Mouse (Mus musculus): ENCODE data around the gene Tssk1.

Tssk1 gene

DNA sequence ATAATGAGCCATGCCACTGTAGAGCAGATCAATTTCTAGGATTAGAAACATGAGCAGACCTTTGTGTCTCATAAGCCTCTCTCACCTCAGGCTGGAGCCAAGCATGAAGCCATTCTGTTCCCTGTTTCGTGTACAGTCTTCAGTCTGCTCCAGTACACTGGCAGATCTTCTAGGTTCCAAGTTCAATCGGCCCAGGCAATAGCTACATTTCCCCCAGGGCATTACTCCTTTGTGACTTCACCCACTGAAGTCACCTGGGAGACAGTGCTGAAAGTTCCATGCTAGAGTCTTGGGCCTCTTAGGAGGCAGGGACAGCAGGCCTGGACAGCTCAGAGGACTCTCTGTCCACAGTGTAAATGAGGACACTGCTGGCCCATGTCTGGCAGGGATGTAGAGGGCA is at the start of gene Tssk1:
Gene Tssk1, plus strand, starts transcription at position 301 of the 400 bp plus-strand sequence.
- DNase-seq (ENCODE audit: low read depth, low spot score): no peak

DNA sequence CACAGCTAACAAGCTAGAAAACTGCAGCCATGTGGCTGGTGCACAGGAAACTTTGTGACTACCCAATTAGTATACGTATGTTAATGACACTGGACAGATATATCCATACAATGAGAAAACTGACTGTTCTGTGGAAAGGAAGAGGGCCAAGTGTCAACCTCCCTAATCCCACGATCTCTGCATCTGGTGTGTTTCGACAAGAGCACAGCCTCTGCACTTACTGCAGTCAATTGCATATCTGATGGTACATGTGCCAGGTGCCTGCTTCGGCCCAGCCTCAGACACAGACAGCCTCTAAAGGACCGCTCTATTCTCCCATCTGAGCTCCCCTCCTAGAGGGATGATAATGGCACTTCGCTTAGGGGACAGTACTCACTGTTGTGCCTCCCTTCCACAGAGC is 45.6 kb upstream of the Tssk1 start:
- DNase-seq (ENCODE audit: low read depth, low spot score): no peak

DNA sequence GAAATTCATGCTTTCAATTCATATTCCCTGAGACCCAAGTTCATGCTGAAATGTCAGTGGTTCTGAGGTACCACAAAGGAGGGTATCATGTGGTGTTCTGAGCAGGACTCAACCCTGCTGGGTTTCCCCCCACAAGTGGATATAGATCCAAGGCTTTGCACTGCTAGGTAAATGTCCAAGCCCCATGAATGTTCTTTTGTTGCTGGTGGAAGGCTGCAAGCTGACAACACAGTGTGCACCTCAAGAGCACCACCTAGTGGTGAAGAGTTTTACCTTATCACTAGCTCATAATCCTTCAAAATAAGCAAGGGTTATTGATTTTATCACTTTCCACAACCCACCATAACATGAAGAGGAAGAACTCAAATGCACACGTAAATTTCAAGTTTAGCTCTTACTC is 45.1 kb upstream of the Tssk1 start:
- DNase-seq (ENCODE audit: low read depth, low spot score): no peak

DNA sequence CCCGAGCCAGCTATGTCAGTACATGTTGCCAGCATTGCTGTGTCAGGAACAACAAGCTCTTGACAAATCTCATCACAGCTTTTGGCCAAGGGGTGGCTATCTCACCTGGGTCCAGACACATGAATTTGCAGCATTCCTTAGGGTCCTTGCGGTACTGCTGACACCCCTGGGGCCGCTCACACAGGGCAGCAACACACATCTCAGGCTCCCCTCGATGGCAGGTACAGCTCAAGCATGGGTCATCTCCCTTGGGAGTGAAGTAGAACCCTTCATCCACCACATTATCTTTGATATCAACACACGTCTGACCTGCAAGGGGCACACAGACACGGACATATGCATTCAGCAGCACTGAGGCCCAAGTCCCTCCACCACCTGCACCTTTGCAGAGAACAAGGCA is 44.5 kb upstream of the Tssk1 start:
- DNase-seq (ENCODE audit: low read depth, low spot score): no peak

DNA sequence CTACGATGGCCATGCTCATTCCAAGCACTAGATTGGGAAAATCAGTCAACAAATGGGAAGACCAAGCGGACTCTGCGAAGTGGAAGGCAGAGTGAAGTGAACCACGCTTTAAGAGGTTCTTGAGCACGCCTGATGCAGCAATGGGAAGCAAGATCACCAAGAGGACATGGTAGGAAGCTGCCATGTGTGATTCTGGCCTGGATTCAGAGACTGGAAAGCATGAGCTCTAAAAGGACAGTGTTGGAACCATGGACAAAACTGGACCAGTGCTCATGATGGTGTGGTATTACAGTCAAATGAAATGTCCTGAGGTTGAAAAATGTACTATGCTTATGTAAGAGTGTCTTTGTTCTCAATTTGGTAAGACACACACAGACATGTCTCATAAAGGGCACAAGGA is 42.7 kb upstream of the Tssk1 start:
- DNase-seq (ENCODE audit: low read depth, low spot score): no peak

DNA sequence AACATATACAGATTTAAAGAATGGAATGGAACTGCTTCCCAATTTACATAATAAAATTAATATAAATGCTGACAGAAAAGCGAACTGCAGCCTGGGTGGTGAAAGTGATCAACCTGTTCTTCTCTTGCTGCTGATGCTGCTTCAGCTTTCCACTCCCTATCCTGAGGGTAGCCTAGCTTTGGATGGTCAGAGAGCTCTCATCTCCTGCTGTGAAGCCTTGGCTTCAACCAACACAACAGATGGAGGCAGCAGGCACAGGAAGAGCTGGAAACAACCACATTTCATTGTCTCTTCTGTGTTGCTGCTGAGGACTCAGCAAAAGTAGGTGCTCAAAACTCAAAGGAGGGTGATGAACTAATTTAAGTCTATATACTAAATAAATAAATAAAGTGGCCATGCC is 42.2 kb upstream of the Tssk1 start:
- no peak for DNase-seq (ENCODE audit: low read depth, low spot score)

DNA sequence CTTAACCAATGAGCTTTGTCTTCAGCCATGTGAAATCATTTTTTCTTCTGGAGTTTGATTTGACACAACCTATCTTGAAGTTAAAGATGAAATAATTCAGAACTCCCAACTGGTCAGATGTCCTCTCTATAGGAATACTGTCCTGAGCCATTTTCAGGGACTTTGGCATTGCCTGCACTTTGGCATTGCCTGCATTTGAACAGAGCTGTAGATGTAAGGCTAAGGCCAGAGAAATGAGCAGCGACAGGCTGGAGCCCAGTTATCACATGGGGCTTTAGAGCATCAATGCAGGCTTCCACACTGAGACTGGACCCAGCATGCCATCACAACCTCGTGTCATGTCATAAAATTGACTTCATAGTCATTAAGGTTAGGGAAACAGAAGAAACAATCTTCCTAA is 40.8 kb upstream of the Tssk1 start:
- no peak for DNase-seq (ENCODE audit: low read depth, low spot score)

DNA sequence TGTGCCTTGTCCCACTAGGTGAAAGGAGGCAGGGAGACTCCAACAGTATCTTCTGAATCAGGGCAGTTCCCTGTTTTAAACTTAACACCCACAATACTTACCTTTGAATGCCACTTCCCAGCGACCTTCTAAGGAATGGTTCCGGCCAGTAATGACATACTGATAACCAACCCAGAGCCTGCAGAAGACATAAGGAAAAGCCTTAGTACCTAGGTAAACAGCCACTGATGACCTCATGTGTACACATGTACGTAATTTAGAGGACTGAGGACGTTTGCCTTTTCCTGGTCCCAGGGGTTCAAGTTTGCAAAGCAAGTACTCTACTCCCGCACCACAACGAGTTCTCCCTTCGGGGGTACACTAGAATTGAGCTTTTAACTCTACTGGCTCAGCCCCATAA is 36.9 kb upstream of the Tssk1 start:
- no peak for DNase-seq (ENCODE audit: low read depth, low spot score)

DNA sequence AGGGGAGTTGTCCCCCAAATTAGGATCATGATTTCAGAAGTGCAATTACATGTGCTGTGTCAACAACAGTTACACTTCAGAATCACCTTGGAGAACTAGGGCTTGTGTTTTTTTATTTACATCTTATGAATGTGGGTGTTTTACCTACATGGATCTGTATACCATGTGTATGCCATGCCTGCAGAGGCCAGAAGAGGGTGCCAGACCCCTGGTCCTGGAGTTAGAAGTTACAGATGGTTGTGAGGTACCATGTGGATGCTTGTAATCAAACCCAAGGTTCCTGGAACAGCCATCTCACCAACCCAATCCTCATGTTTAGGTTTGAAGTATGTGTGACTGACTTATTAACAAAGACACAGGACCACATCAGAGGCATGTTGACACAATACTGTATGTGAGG is 35.4 kb upstream of the Tssk1 start:
- DNase-seq (ENCODE audit: low read depth, low spot score): no peak

DNA sequence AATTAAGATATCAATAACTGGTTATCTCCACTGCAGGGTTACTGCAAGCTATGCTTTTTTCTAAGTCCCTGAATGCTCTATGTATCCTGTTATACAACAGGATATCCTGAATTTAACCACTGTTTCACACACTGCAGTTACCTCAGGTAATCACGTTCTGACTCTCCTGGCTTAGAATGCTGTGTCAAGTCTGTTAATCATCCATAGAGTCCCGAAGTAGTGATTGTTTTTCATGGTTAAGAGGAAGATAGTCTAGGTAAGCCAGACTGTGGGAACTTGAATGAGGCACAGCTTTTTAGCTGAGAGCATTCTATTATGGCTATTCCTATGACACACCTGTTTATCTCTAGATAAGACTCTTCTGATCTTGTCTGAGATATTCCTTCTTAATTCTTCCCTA is 28.7 kb upstream of the Tssk1 start:
- no peak for DNase-seq (ENCODE audit: low read depth, low spot score)

DNA sequence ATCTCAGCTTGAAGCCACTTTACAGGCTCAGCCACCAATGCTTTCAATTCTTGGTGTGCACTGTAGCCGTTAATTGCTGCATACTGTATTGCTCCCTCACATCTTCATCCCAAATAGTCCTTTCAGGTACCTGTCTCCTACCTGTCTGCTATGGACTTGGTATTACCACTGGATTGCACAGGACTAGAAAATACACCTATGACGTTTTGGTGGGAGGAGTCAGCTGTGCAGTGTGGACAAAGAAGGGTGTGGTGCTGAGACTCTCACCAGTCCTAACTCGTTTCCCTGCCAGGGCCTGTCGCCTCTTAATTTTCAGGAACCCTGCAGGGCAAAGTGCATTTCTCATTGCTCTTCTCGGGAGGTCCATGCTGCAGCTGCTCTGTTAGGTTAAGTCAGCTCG is 28.3 kb upstream of the Tssk1 start:
- no peak for DNase-seq (ENCODE audit: low read depth, low spot score)

DNA sequence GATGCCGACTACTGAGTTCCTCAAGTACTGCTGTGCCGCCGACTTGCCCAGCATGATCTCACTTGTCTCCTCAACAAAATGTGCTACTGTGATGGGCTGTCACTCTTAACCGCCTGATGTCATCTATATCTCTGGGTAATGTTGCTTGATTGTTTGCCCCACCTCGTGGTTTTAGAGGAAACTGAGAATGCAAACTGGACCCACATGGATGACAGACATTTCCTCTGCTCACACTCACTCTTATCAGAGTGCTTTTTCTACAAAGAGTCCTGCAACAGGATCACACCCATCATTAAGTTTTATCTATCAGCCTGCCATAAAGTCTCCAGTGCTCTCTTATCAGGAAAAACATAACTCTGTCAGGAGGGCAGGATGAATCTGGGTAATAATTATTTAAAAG is 22.8 kb upstream of the Tssk1 start:
- DNase-seq (ENCODE audit: low read depth, low spot score): no peak

DNA sequence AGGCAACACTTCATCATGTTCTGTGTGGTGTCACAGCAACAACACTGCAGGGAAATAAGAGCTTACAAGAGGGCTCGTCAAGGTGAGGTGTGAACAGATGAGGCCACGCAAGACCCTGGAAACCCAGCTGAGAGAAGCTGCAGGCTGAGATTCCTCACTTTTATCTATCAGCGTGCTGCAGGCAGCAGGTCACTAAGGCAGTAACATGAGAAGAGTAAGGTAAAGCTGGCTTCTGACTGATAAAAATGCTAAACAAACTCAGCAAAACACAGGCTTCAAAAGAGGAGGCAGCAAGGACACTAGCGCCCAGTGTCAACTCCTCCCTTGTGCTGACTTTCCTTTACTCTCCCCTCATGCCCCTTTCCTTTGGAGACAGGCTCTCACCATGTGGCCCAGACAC is 21.0 kb upstream of the Tssk1 start:
- no peak for DNase-seq (ENCODE audit: low read depth, low spot score)

DNA sequence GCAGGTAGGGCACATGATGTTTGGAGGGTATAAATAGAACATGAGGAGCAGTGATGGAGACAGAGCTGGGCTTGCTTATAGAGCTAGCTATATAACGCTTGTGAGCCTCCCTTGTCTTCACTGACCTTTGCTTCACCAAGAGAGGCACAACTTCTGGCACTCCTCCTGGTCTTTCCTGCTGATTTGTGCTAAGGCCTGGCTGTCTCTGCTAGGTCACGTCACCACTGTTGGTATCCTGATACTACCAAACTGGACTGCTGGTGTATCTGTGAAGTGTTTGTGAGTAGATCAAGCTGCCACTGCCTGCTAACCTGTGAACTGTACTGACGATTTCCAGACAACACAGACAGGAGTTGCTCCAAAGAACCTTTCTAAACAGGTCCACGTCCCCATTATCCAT is 18.8 kb upstream of the Tssk1 start:
- DNase-seq (ENCODE audit: low read depth, low spot score): no peak

DNA sequence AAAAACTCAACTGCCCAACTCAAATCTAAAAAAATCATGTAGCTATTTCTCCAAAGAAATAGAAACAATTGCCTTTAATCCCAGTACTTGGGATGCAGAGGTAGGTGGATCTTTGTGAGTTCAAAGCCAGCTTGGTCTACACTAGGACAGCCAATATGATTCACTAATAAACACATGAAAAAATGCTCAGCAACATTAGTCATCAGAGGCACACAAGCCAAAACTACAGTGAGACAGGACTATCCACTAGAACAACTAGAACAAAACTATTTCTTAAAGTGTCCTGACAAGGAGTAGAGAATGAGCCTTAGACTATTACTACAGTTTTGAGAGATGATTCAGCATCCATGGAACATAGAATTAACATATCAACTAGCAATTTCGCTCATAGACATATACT is 17.9 kb upstream of the Tssk1 start:
- no peak for DNase-seq (ENCODE audit: low read depth, low spot score)

DNA sequence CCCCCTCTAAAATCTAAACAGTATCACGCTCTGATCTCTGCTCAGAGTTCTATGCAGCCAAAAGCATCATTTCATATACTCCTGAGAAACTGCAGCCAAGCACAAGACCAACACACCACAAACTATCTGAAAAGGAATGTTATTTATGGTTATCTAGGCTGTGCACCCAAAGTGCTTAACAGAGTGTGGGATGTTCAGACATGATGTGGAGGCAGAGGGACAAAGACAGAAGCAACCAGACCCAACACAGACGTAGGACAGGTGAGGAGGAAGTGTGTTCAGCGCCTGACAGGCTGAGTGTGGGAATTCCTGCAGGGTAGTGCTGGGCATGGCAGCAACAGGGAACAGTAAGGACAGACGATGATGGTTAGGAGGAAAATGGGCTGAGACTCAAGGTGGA is 14.5 kb upstream of the Tssk1 start:
- DNase-seq (ENCODE audit: low read depth, low spot score): peak; percentile 50

DNA sequence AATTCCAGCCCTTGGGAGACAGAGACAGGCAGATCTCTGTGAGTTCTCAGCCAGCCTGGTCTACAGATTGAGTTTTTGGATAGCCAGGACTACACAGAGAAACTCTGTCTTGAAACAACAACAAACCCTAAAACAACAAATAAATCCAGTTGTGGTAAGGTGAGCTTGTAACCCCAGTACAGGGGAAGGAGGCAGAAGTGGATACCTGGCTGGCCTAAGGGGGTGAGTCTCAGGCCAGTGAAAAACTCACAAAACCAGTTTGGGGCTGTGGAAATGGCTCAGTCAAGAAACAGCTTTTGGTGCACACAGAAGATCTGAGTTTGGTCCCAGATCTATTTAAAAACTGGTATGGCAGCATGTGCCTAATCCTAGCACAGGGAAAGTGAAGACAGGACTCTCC is 11.8 kb upstream of the Tssk1 start:
- DNase-seq (ENCODE audit: low read depth, low spot score): no peak

DNA sequence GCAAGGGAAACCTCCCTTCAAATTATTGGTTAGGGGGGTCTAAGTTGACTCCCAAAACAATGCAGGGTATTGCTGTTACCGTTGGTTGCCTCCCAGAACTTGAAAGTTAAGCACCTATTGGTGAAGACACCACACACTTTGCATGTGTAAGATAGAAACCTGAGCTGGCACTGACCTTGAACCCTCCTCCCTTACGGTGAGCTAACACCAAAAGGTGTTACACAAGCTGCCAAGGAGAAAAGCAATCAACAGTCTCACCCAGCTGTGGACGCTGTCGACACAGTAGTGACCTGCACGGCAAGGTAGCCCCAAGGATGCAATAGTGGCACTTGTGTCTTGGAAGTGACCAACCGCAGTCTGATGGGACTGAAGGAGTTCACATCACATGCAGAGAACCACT is 9.9 kb upstream of the Tssk1 start:
- DNase-seq (ENCODE audit: low read depth, low spot score): no peak

DNA sequence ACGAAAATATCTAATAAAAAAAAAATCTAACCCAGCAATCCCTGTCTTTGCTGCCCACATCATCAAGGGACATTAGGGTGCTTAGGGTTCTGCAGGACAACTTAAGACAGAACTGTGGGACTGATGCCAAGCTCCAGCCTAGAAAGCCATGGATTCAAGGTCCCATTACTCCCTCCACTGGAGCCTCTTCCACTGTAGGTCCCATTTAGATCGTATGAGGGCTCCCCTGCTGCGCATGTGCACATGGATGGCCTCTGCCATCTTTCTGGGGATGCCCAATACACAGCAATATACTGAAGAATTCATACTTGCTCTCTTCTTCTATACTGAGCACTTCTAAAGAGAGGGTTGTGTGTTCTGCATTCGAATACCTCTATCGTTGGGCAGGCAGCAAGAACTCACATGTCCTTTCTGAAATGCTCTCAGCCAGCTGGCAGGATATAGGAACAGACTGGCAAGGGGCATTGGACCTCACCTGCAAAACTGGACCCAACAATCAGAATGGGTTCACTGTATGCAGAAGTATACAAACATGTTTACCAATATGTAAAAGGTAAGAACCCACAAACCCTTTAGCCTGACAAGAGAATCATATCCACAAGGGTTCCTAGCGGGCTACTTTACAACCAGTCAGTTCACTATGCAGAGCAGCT is 4.2 kb upstream of the Tssk1 start:
- no peak for DNase-seq (ENCODE audit: low read depth, low spot score)

DNA sequence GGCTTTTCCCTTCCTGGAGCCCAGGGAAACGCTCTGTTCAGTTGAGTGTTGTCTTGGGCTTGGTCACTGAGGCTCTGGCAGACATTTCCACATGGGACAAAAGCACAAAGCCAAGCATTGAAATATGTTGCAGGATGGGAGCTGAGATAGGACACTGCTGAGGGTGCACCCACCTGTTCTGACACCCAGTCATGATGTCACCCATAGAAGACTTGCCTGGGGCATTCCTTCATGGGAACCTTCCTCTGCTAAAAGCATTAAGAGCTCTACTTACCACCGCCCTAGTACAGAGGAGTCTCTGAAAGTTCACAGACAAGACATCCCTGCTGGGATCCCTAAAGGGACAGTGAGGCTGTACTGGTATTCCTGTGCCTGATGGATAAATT is 3.7 kb upstream of the Tssk1 start:
- DNase-seq (ENCODE audit: low read depth, low spot score): no peak

DNA sequence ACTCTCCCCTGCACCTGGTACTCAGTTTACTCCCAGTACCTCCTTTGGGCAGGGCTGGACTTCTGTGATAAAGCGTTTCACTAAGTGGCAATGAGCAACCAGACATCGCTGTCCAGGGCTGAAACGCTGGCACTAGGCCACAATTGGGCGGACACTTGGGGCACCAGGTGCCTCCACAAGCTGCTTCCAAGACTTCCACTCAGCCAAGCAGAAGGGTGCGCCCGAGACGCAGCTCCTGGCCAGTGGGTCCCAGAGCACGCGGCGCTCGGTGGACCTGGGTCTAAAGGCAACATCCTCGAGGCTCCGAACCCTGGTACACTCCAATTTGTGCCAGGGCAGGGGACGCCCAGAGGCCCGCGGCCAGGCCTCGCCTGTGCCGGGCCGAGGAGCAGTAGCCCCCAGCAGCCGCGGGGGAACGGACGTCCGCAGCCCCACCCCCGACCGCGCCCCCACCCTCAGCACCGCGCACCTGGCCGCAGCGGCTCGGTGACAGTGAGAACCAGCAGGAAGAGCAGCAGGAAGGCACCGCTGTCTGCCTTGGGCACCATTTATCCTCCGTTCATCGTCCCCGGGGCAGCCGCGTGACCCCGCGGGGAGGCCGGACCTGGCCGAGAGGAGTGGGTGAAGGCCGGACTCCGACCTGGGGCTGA is 3.0 kb upstream of the Tssk1 start:
- DNase-seq (ENCODE audit: low read depth, low spot score): no peak

DNA sequence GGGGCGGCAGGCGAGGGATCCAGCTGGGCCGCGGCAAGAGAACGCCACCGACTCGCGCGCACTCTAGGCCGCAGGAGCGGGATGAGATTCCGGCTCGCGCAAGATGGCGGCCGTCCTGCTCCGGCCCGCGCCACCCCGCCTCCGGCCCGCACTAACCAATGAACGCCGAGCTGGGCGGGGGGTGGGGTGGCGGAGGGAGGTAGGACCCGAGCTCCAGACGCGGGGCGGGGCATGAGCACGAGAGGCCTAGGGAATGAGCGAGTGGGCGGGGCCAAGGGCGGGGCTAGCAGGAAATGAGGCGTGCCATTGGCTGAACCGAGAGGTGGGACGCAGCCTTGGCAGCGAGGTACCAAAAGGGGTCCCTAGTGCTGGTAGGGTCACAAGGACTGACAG is 2.5 kb upstream of the Tssk1 start, which contains the start of gene Gm20518:
Gene Gm20518, minus strand, starts transcription at position 105 of the 393 bp plus-strand sequence.
- peak; percentile 92 for DNase-seq (ENCODE audit: low read depth, low spot score)

DNA sequence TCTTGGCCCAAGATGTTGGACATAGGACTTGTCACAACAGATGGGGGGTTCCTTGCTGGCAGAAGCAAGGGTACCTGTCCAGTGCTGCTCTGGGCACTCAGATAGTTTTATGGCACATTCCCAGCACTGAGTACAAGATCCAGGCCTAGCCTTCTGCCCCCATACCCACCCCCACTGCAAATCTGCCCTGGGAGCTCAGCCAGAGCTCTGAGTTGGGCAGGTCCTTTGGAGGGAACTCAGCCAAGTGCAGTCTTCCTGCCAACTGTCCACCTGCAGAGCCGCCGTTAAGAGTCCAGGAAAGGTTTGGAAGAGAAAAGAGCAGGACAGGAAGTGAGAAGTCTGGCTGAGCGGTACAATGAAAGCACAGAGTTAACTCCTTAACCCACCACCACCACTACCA is 1.4 kb upstream of the Tssk1 start:
- DNase-seq (ENCODE audit: low read depth, low spot score): no peak

DNA sequence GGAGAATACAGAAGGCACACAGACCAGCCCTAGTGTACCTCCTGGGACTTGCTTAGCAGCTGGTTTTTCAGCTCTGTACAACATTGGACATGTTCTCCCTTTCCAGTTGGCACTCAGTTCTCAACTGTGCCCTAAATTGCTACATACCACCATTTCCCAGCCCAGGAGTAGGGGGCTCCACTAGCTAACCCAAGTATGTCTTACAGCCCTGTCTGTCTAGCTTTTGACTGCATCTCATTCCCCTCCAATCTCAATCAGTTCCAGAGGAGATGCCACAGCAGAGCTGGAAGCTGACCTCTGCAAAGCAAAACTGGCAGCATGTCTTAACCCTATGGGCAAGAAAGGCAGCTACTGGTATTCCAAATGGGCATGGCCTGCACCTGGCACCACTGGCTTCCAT is 2.1 kb downstream of the Tssk1 start:
- no peak for DNase-seq (ENCODE audit: low read depth, low spot score)
